Mouse (Mus musculus): ENCODE results near the gene Ninj1.

DNA sequence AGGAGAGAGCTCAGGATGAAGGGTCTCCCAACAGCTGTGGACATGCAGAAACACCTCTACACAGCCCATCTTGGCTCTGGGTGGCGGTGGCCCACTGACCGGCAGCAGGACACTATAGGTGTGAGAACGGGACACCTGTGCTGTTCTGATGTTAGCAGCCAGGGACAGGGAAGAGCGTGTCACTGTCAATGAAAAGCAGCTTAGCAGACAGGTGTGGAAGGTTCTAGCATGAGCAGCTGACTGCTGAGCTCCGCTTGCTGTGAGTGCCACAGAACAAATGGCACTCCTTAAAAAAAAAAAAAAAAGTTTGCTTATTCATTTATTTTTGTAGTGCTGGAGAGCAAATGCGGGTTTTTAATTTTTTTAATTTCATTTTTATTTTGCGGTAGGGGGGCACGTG is 50.3 kb downstream of the Ninj1 start:
- TF ChIP-seq CTCF (IDR thresholded peaks at IDR 0.05; ENCODE audit: borderline replicate concordance, insufficient read depth, low read depth, low read length) (no peak), POLR2A (IDR thresholded peaks at IDR 0.05; ENCODE audit: borderline replicate concordance, insufficient read depth, low read length) (no peak)

Measured in cerebellum, adult 2 months (tissue).